Mouse (Mus musculus): ENCODE measurements around the gene Dlgap1.

The Dlgap1 gene

DNA sequence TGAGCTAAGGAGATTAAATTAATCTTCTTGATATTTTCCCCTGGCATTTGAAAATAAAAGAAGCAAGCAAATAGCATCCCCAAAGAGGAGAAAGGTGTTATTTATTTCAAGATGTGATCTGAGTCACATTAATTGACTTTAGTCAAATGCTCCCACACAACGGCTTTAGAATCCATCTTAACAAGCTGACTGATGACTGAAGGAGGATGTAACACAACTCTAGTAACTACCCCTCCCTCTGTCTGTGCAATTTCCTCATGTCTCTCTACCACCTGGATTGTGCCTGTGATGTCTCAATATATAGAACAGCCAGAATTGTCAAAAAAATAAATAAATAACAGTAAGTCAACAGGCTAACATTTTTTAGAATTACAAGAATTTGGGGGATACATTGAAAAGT lies 488.2 kb downstream of the Dlgap1 start:
- DNase-seq (ENCODE audit: low spot score in 2 of 2): no peak

DNA sequence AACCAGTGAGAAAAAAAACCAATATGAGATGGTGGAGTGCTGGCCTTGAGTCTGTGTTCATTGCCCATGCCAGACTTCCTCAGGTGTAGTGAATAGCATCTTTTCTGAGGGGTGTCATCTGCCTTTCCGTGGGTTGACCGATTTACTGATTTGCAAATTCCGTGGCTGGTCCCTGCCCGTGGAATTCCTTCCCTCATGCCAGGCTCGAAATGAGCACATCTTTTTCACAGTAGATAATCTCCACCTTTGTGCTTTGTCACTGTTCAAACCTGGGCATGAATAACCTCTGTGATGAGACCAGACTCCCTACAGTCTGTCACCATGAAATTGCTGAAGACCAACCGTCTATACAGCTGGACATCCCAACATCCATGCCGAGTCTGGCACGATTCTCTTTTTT lies 493.4 kb downstream of the Dlgap1 start:
- DNase-seq (ENCODE audit: low spot score in 2 of 2): no peak

DNA sequence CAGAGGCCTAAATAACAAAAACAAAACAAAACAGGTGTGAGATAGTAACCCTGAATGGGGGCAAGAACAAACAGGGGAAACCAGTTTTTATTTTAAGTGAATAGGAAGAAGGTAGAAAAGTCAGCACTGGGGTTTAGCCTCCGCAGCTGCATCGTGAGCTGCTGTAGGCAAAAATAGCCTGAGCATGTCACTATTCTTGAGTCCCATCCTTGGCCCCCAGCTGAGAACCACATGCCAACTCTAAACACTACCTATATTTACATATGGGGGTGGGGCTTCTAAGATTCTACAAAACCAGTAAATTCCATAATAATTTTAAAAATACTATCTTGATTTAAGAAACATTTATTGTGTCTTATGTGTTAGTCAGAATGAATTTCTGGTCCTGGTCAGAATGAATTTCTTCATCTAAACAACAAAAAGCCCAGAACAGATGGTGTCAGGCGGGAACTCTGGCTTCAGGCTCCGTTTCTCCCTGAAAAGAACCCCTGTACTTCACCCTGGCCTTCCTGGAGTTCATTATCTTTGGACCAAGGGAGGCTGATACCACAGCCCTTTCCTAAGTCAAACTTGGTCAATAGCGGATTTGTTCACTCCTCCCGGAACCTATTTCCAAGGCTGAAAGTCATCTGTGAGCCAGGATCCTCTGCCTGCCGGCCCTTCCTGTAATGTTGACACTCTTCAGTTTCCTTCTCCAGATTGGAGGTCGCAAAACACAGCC lies 494.1 kb downstream of the Dlgap1 start:
- DNase-seq (ENCODE audit: low spot score in 2 of 2): no peak

DNA sequence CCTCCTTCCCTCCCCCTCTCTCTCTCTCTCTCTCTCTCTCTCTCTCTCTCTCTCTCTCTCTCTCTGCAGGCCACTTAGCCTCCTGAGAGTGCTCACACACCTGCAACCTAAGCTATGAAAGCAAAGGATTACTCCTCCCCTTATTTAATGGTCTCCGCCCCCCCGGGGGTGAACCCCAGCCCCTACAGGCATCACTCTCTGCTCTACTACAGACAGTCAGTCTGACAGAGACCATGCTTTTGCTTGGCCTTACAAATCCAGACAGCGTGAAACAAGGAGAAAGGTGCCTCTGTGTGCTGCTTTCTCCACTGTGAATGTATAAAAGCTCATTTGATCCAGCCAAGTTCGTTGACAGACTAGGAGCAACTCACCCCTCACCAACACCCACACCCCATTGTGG lies 497.5 kb downstream of the Dlgap1 start:
- DNase-seq (ENCODE audit: low spot score in 2 of 2): no peak

DNA sequence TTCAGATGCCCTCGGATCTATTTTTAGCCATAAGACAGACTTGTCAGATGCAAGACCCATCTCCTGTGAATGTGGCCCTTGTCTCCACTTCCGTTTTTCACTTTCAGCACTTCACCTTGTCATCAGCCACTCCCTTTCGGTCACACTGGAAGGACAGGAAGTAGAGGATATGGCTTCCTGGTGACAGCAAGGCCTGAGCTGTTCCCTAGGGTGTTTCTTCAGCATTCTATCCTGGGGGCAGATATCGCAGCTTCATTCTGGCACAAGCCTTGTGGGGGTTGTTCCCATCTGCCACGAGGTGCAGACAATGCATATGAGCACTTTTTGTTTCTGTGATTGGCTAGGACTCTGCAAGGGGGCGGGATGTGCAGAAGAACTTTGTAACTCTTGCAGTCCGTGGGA lies 502.1 kb downstream of the Dlgap1 start:
- DNase-seq (ENCODE audit: low spot score in 2 of 2): peak; percentile 79 to 88

DNA sequence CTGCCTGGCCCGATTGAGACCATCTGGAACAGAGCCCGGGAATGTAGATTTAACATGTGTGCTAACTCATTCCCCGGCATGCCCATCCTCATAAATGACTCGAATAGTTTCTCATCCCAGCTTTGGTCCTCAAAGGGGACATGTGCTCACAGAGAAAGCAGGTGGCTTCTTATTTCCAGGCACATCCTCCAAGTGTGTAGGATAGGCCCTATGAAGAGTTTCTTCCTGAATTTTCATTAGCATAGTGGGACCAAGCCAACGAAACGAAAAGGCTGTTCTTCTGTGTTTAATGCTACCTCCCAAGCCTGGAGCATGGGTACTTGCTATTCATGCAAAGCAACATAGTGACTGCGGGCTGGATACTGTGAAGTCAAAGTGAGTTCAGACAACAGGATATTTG lies 503.3 kb downstream of the Dlgap1 start:
- no peak for DNase-seq (ENCODE audit: low spot score in 2 of 2)

DNA sequence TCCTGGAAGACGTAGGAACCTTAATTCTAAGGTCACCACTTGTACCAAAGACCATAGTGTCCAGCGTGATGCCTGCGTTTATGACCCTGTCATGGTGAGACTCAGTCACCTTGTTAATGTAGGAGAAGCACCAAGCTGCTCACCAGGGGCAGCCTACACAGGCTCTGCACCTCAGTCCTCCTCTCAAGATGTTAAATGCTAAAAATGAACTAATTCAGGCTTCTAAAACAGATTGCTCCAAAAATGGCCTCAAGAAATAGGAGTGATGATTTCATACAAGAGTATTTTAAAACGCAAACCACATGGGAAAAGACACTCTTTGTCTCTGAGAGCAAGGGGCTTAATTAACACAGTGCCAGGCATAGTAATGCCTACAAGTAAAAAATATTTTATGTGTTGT lies 505.0 kb downstream of the Dlgap1 start:
- no peak for DNase-seq (ENCODE audit: low spot score in 2 of 2)

DNA sequence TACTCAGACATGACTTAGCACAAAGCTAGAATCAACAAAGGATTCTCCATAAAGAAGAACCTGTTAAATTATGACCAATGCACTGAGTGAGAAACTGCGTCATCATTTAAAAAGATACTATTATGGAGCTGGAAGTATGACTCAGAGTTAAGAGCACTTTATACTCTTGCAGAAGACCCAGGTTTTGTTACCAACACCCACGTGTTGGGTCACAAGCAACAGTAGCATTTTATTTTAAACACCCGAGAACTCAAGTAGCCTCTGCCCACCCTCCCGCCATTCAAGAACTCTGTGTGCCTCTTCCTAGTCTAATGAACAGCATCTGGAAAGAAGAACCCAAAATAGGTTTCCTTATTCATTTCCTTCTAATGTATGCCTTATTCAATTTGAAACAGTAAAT lies 514.8 kb downstream of the Dlgap1 start:
- no peak for DNase-seq (ENCODE audit: low spot score in 2 of 2)

DNA sequence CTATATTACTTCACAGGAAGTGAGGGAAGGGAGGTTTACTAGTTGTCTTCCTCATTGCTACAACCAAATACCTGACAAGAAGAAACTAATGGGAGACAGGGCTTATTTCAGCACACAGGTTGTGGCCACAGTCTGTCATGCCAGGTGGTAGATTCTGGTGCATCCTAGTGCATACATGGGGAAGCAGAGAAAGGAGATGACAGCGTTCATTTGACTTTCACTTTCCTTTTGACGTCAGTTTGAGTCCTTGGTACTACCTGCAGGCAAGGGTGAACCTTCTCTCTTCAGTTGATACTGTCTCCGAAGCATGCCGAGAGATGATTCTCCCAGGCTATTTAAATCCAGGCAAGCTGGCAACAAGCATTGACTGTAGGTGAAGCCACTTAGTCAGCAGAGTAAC lies 516.8 kb downstream of the Dlgap1 start:
- DNase-seq (ENCODE audit: low spot score in 2 of 2): no peak

DNA sequence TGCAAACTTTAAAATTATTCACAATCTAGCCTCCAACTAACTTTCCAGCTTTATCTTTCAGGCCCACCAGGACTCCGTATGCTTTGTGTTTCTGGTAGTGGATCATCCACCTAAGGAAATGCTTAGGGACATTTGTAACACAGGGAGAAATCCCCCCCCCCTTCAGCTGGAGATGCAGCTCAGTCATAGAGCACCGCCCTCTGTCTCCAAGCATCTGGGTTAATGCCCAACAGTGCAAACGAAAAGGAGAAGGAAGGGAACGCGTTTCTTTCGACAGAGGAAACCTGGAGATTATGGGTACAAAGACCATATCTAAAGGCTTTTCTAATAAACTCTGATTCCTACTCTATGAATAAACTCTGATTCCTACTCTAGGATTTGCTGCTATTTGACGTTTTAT lies 517.4 kb downstream of the Dlgap1 start:
- no peak for DNase-seq (ENCODE audit: low spot score in 2 of 2)

DNA sequence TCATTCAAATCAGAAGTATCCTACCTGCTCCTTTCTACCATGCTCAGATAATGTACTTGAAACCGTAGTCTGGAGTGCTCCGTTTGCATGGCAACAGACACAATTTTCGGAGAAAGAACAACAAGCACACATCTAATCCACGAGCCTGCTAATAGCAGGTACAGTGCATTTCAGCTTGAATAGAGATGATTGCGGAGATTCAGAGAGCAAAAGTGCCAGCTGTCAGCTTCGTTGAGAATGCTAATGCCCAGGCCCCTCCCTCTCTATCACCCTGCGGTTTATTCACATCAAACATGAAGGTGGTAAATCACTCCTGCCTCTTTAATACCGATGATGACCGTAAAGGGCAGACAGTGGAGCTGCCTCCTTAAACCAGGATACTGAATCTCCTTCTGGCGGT lies 518.0 kb downstream of the Dlgap1 start:
- no peak for DNase-seq (ENCODE audit: low spot score in 2 of 2)

DNA sequence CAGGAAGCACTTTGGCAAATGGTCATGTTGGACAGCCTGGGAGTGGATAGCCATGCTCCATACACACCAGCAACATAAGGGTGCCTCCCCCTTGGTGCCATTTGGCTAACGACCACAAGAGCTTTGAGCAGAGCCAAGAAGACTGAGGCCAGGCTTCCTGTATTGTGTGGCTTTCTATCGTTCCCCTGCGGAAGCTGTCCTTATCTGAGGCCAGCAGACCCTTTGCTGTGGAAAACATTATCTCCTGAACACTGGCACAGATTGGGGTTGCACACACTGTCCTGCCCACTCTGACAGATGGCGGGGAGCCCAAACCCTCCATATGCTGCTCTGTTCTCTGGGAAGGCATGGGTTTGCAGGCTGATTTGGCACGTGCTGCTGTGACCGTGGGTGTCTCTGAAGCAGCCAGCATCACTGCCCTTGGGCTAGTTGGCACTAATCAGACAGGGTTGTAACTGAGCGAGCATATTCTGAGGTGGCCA lies 520.0 kb downstream of the Dlgap1 start:
- DNase-seq (ENCODE audit: low spot score in 2 of 2): peak; percentile 88 to 95

DNA sequence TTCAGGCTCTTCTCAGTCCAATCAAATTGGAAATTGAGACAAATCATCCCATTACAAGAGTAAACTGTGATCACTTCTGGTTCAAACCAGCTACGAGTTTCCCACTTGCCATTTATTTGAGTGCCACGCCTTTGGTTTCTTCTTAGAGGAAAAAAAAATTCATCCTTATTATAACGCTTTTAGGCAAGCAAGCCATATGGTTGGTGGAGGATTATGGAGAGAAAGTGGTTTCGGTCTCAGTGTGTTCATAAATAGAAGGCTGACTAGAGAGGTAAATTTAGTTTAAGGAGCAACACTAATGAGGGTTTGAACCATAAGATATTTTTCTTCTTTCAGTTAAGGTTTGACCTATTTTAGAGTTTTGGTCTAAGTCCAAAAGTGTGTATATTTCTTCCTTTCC lies 522.7 kb downstream of the Dlgap1 start:
- no peak for DNase-seq (ENCODE audit: low spot score in 2 of 2)

DNA sequence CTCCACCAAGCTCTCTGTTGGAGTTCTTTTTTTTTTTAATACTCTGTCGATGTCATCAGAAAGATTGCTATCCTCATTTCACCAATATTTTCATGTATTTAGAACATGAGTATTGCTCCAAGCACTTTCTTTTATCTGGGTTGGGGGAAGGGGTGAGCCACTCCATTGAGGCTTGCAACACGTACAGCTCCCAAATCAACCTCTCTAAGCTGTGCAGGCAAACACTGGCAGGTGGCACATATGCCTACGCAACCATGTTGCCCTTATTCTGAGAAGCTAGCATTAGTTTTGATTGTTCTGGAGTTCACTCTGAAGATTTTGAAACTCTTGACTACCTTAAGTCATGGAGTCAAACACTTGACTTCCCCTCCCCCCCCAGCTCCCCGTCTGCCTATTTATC lies 525.5 kb downstream of the Dlgap1 start:
- DNase-seq (ENCODE audit: low spot score in 2 of 2): no peak

DNA sequence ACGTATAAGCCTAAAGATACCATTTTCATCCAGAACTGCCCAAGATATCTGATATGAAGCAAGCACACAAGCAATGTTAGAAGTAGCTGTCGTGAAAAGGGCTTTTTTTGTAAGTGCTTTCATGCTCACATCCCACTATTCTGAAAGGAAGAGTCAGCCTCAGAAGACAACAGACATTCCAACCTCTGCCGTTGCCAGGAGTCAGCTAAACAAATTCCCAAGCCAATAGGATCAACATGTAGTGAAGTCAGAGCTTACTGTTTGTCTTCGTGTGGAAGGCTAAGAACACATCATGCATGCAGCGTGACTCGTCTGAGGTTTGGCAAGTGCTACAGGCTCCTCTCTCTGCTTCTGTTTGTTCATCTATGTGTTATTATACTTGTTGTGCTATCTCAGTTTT lies 529.4 kb downstream of the Dlgap1 start:
- no peak for DNase-seq (ENCODE audit: low spot score in 2 of 2)

DNA sequence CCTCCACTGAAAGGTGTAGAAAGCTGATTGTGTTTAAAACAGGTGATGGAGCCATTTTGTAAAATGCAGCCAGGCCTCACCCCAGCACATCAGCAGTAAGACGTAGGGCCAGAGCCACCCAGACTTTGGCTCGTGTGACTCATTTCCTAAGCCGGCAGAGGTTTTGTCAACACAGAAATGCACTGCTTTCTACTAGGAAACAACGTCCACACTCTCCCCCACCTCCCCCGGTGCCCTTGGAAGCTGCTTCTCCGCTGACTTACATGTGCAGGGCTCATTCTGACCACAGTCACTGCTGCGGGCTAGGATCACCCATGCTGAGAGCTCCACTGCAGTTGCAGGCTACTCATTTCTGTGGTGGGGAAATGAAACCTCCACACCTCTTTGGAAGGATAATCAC lies 533.1 kb downstream of the Dlgap1 start:
- DNase-seq (ENCODE audit: low spot score in 2 of 2): no peak

DNA sequence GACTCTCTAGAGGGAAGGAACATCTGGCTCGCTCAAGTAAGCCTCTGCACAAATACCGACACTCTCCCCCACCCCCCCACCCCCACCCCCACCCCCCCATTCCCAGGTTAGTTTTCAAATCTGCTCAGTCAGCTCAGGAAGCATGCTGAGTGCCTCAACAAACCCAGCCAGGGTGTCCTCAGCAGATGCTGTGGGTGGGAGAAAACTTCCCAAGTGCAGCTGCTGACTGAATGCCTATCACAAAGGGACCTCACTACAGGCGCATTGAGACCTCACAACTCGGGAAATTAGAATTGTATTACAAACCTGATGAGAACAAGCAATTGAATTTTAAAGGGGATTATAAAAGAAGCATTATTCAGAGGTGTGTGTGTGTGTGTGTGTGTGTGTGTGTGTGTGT lies 538.9 kb downstream of the Dlgap1 start:
- no peak for DNase-seq (ENCODE audit: low spot score in 2 of 2)

DNA sequence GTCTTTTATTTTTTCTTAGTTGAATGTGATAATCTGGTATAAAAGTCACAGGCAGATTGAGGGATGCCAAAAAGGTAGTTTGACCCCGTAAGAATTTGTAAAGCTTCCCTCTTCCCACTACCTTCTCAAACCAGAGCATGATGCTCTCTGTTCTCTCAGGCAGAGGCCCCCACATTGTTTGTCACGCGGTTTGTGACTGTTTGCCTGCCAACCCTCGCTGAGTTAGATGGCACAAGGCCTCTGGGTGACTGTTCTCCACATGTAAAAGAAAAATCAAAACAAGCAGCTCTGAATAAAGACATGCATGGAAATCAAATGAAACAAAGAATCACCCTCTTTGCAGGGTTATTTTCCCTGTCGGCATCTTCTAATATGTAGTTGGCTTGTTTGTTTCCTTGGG lies 541.6 kb downstream of the Dlgap1 start:
- DNase-seq (ENCODE audit: low spot score in 2 of 2): no peak

DNA sequence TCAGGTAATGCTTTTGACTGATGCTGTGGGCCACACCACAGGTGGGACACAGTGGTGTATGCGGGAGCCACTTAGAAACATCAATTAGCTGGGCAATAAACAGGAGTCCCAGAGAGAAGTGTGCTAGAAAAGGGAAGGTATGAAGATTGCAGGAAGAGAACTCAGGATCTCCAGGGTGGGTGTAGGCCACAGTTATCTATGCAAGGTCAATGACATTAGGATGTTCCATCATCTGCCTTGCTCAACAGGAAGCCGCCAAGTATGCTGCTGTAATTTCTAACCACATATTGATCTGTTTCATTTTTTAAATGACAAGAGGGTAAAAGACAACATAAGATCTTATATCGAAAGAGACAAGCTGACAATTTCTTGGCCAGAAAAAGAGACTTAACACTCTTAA lies 542.5 kb downstream of the Dlgap1 start:
- no peak for DNase-seq (ENCODE audit: low spot score in 2 of 2)

DNA sequence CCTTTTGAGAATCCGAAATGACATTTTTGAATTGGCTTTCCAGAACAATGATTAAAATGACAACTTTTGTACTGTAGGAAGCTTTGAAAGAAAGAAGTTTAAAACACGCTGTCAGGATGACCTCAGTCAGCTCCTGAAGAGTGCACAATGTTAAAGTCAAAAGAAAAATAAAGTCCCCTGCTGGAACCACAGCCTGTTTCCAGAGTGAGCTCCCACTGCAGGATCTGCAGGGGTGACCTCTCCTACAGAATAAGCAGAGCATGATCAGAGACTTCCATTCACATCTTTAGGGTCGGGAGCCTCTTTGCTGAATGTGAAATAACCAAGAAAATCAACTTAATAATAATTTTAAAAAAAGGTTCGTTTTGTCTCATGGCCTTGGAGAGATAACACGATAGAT lies 544.9 kb downstream of the Dlgap1 start:
- no peak for DNase-seq (ENCODE audit: low spot score in 2 of 2)

DNA sequence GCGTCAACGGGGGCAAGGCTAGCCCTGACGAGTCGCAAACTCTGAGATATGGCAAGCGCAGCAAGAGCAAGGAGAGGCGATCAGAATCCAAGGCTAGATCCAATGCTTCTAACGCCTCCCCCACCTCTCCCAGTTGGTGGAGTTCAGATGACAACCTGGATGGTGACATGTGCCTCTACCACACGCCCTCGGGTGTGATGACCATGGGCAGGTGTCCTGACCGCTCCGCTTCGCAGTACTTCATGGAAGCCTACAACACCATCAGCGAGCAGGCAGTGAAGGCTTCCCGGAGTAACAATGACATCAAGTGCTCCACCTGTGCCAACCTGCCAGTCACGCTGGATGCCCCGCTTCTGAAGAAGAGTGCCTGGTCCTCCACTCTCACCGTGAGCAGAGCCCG lies 547.6 kb downstream of the Dlgap1 start:
- no peak for DNase-seq (ENCODE audit: low spot score in 2 of 2)

DNA sequence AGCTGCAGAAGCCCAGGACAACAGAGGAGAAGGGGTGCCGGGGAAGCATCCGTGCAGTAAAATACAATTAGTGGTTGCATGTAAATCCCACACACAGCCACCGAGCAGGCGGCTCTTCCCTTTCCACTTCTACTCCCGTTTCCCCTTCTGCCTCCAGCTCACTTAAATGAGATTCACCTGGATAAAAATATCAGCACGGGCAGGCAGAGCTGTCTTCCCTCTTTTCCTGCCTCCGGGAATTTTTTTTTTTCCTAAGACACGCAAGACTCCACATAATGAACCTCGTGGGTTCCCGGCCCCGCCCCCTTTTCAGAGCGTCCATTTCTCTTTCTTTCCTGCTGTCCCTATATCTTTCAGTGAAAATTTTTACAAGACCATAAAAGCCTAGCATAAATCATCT lies 548.5 kb downstream of the Dlgap1 start:
- no peak for DNase-seq (ENCODE audit: low spot score in 2 of 2)

DNA sequence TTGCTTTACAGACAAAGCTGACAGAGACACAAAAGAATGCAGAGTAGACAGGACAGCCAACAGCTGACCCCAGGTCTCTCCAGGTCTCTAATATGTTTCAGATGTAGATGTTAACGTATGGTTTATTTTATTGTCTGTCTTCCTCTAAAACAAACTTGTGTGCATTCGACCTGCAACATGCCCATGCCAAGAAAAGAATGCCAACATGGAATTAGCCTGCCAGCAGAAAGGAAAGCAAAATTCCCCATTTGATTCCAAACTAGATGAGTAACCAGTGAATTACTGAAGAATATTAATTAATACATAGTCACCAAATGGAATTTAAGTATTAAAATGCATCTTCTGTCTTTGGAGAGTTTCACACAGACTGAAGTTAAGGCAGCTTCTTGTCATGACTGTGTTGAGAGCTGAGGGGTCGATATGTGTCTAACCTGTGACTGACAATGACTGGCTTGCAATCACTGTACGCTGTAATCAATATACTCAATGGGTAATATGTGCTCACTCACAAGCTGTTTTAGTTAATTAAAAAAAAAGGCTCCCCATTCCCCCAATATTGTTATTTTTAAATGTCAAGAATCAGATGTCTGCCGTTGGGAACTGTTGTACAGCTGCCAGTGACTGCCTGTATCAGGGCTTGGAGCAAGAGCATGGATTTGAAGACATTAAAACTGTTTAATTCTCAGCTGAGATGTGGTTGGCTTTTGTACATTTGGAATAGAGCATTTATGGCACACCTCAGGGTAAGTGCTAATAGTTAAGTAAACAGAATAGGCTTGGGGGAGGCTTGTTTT lies 552.4 kb downstream of the Dlgap1 start:
- no peak for DNase-seq (ENCODE audit: low spot score in 2 of 2)
